Mouse (Mus musculus): ENCODE results near the gene Plekhm1. TPM values are rescaled to one million over a fixed set of nuclear protein-coding genes. Genes with fewer than 3 reads are reported as not detected.

Gene Plekhm1
- total and polyA plus RNA-seq, 3 experiments, result 3.4 to 10.0 TPM; not detected in 1

- H3K4me1 ChIP-seq (ENCODE audit: control insufficient read depth in 1 of 2, insufficient read depth in 2 of 2, low read length in 2 of 2), result 0 out of 4 replicates have a peak, but pooled peaks cover 0 to 2% of the 10 kb centered on the region in 2 experiments
- TF ChIP-seq USF1 (IDR thresholded peaks at IDR 0.05; ENCODE audit: low read depth, low read length) (no peak), POLR2A (IDR thresholded peaks at IDR 0.05; ENCODE audit: control insufficient read depth in 1 of 2, insufficient read depth in 1 of 2, low read depth in 1 of 2, low read length in 2 of 2, poor library complexity in 1 of 2) (no peak), RAD21 (IDR thresholded peaks at IDR 0.05; ENCODE audit: low read depth, low read length) (no peak), BHLHE40 (IDR thresholded peaks at IDR 0.05; ENCODE audit: borderline replicate concordance, low read depth, low read length) (no peak), MAFK (IDR thresholded peaks at IDR 0.05; ENCODE audit: borderline replicate concordance, low read depth, low read length) (no peak), CHD1 (IDR thresholded peaks at IDR 0.05; ENCODE audit: low read depth, low read length) (no peak), SIN3A (IDR thresholded peaks at IDR 0.05; ENCODE audit: low read length) (no peak)
- H3K79me2 ChIP-seq (ENCODE audit: control insufficient read depth, insufficient read depth, low read length, poor library complexity), result peaks cover 5% of the 10 kb centered on the region; the same call in 1 of the 2 replicates
- no peaks in the 10 kb centered on the region for H3K36me3 ChIP-seq (ENCODE audit: control insufficient read depth in 1 of 2, insufficient read depth in 2 of 2, low read length in 2 of 2)
- no peak overlapping the region for H3K4me3 ChIP-seq (ENCODE audit: control insufficient read depth in 1 of 2, insufficient read depth in 1 of 2, low read depth in 2 of 2, low read length in 2 of 2)
- no peak for DNase-seq (ENCODE audit: low read depth, low spot score)
- no peaks in the 10 kb centered on the region for H3K27me3 ChIP-seq (ENCODE audit: control insufficient read depth in 1 of 2, insufficient read depth in 2 of 2, low read length in 2 of 2)
- H3K27ac ChIP-seq (ENCODE audit: control insufficient read depth, low read depth, low read length), result no peak overlapping the region
- H3K9me3 ChIP-seq (replicated peaks; ENCODE audit: insufficient read depth, low read length), result no peaks in the 10 kb centered on the region
- no peak overlapping the region for H3K9ac ChIP-seq (ENCODE audit: control insufficient read depth, low read depth, low read length, poor library complexity, severe bottlenecking)
Measured at GRCm38 (mm10) chr11:103356938-103357670, 55.4 kb downstream of the Plekhm1 start.

GRCm38 (mm10) chr11:103356032-103356571 lies 56.4 kb downstream of the Plekhm1 start:
- Histone ChIP-seq H3K79me2 (ENCODE audit: control insufficient read depth, insufficient read depth, low read length, poor library complexity) (peaks cover 5% of the 10 kb centered on the region; the same call in 1 of the 2 replicates), H3K4me1 (ENCODE audit: control insufficient read depth in 1 of 2, insufficient read depth in 2 of 2, low read length in 2 of 2) (no peaks in the 10 kb centered on the region), H3K9ac (ENCODE audit: control insufficient read depth, low read depth, low read length, poor library complexity, severe bottlenecking) (no peak overlapping the region), H3K4me3 (ENCODE audit: control insufficient read depth in 1 of 2, insufficient read depth in 1 of 2, low read depth in 2 of 2, low read length in 2 of 2) (no peak overlapping the region), H3K27ac (ENCODE audit: control insufficient read depth, low read depth, low read length) (no peak overlapping the region), H3K27me3 (ENCODE audit: control insufficient read depth in 1 of 2, insufficient read depth in 2 of 2, low read length in 2 of 2) (no peaks in the 10 kb centered on the region), H3K36me3 (ENCODE audit: control insufficient read depth in 1 of 2, insufficient read depth in 2 of 2, low read length in 2 of 2) (no peaks in the 10 kb centered on the region), H3K9me3 (replicated peaks; ENCODE audit: insufficient read depth, low read length) (no peaks in the 10 kb centered on the region)
- TF ChIP-seq ZMIZ1 (IDR thresholded peaks at IDR 0.05; ENCODE audit: low read depth, low read length) (no peak), POLR2AphosphoS5 (IDR thresholded peaks at IDR 0.05; ENCODE audit: borderline replicate concordance, low read depth, low read length) (no peak), HCFC1 (IDR thresholded peaks at IDR 0.05; ENCODE audit: low read depth, low read length) (no peak), ETS1 (IDR thresholded peaks at IDR 0.05; ENCODE audit: low read depth, low read length) (no peak), ZC3H11A (IDR thresholded peaks at IDR 0.05; ENCODE audit: low read depth, low read length) (no peak), SIN3A (IDR thresholded peaks at IDR 0.05; ENCODE audit: low read length) (no peak), JUND (IDR thresholded peaks at IDR 0.05; ENCODE audit: low read depth, low read length) (no peak), GABPA (IDR thresholded peaks at IDR 0.05; ENCODE audit: low read depth, low read length) (no peak), MAX (IDR thresholded peaks at IDR 0.05; ENCODE audit: low read length) (no peak), POLR2A (IDR thresholded peaks at IDR 0.05; ENCODE audit: control insufficient read depth in 1 of 2, insufficient read depth in 1 of 2, low read depth in 1 of 2, low read length in 2 of 2, poor library complexity in 1 of 2) (no peak), RAD21 (IDR thresholded peaks at IDR 0.05; ENCODE audit: low read depth, low read length) (no peak), NELFE (IDR thresholded peaks at IDR 0.05; ENCODE audit: low read depth, low read length) (no peak), MXI1 (IDR thresholded peaks at IDR 0.05; ENCODE audit: low read depth, low read length) (no peak), CHD1 (IDR thresholded peaks at IDR 0.05; ENCODE audit: low read depth, low read length) (no peak), MYB (IDR thresholded peaks at IDR 0.05; ENCODE audit: low read depth, low read length) (no peak), CHD2 (IDR thresholded peaks at IDR 0.05; ENCODE audit: low read length) (no peak)
- no peak for DNase-seq (ENCODE audit: low read depth, low spot score)

Measured in MEL (cell line).